Mouse (Mus musculus) stomach, embryonic 15.5 days (tissue): ENCODE results near the gene Uspl1. TPM values are rescaled to one million over a fixed set of nuclear protein-coding genes. Genes with fewer than 3 reads are reported as not detected.
"Not testable (repeated sequence)": the region's sequence is repeated elsewhere in the genome, so short reads cannot be mapped to it uniquely, and the experiment has no call there.

Experiments used
- ATAC-seq: fragments of 200-750 bp; cut with Nextera tagmentation; 2 replicates; pipeline ENCODE4 v1.8.0; 2017; ENCODE audit warnings: low read depth, moderate number of reproducible peaks, moderate TSS enrichment; ENCODE audit not compliant: insufficient read depth, low FRiP score
- H3K27ac ChIP-seq: fragments of 300-500 bp; sonication (generic); 2 replicates; pipeline ENCODE4 v1.5.1; 2015; ENCODE audit warnings: mild to moderate bottlenecking, inconsistent platforms
- H3K27me3 ChIP-seq: fragments of 300-500 bp; sonication (generic); replicated peaks from 2 replicates; pipeline ENCODE4 v1.6.1; 2015; ENCODE audit warnings: inconsistent platforms
- H3K36me3 ChIP-seq: fragments of 300-500 bp; sonication (generic); 2 replicates; pipeline ENCODE4 v1.6.1; 2015; ENCODE audit warnings: inconsistent platforms
- H3K4me1 ChIP-seq: fragments of 300-500 bp; sonication (generic); 2 replicates; pipeline ENCODE4 v1.6.1; 2015; ENCODE audit warnings: inconsistent platforms
- H3K4me2 ChIP-seq: fragments of 300-500 bp; sonication (generic); 2 replicates; pipeline ENCODE4 v1.6.1; 2015; ENCODE audit warnings: mild to moderate bottlenecking, inconsistent platforms
- H3K4me3 ChIP-seq: fragments of 300-500 bp; sonication (generic); replicated peaks from 2 replicates; pipeline ENCODE4 v1.5.1; 2015; ENCODE audit warnings: inconsistent platforms
- H3K9ac ChIP-seq: fragments of 300-500 bp; sonication (generic); 2 replicates; pipeline ENCODE4 v1.6.1; 2015; ENCODE audit warnings: inconsistent platforms
- H3K9me3 ChIP-seq: fragments of 300-500 bp; sonication (generic); 2 replicates; pipeline ENCODE4 v1.6.1; 2016; ENCODE audit warnings: inconsistent platforms
- WGBS: fragments of 180-500 bp; shearing (Covaris S2); methylation state at CpG from one replicate; pipeline ENCODE4 v1.1.7; 2015; 5-methylcytosine and 5-hydroxymethylcytosine counted together
- polyA plus RNA-seq: library from polyadenylated mRNA; unstranded; fragments of >200 nt; fragmentation: Nextera tagmentation; extraction: Ambion mirVana; gene quantifications from 2 replicates; pipeline ENCODE4 v1.2.1, GENCODE M21; 2015

The Uspl1 gene
- 32.0 and 37.0 TPM in 2 replicates for polyA plus RNA-seq

DNA sequence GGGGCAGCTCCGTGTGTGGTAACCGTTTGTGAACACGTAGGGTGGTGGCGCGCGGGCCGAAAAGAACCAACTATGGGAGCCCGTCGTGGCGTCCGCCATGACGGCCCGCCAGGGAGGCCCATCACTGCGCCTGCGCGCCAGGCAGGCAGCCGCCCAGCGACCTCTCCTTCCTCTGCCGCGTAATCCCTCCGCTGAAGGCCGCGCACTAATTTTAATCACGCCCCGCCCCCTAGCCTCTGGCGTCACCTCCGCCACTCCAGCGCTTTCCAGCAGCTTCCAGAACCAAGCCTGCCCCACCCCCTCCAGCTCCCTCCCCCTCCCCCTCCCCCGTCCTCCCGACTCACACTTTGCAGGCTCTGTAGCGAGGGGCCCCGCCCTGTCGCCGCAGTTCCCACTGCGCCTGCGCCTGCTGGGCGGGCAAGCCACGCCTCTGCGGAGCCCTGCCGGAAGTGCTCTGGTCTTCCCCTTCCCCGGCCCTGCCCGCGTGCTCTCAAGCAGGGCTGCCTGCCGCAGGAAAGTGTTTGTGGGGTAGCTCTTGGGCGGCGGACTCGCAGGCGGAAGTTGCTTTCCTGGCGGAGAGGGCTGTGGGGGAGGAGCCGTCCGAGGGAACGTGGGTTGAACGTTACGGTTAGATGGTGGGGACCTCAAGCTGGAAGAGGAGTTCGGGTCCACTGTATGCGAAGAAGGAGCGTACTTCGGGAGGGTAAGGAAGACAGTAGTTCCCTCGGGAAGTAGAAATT lies at the start of gene Uspl1, which contains the start of gene Hmgb1:
Uspl1 (plus strand) TSS at position 247 of the 740 bp plus-strand sequence.
Hmgb1 (minus strand) TSS at position 386 of the 740 bp plus-strand sequence.
- Histone ChIP-seq H3K27ac (peak within 1 kb of the TSS; percentile 96), H3K36me3 (peaks cover 4% of the 10 kb centered on the region; the same call in 1 of the 2 replicates), H3K4me3 (peak within 1 kb of the TSS; percentile 86), H3K4me1 (peaks cover 17% of the 10 kb centered on the region; the same call in 1 of the 2 replicates), H3K9me3 (no peaks in the 10 kb centered on the region), H3K4me2 (peak within 1 kb of the TSS; percentile 79), H3K27me3 (no peaks in the 10 kb centered on the region), H3K9ac (peak within 1 kb of the TSS; percentile 76)
- WGBS = under 1% methylated on average over 57 of the region's 59 CpGs
- peak; percentile 98 for ATAC-seq

DNA sequence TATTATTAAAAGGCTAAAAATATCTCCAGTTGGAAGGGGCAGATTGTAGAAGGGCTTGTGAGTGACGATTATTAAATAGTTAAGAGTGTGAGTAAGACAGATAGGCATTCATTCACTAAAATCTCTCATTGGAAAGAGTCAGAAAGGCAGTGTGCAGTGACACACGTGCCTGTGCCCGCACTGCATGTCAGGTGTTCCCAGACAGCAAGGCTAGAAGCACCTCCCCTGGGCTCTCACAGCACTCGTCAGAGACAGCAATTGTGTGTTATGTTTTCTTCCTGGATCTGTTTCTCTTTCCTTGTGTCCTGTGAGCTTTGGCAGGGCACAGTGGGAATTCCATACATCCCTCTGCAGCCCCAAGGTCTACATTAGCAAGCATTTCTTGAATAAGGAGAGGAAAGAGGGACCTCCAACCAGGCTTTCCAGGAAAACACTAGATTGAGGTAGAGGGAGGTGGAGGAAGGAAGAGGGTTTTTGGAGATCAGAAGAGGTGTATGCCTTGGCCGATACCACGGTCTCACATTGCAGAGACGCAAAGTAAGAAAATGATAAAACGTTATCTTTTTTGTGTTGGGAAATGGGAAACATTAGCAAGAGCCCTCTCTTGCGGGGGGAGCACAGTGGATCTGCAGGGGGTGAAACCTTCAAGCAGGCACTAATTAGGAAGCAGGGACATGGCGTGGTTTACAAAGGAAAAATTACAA lies 49.2 kb upstream of the Uspl1 start:
- WGBS = 71% methylated on average over 10 of the region's 10 CpGs
- H3K9ac ChIP-seq = no peak overlapping the region
- no peaks in the 10 kb centered on the region for H3K27me3 ChIP-seq
- no peak overlapping the region for H3K4me3 ChIP-seq
- no peak overlapping the region for H3K27ac ChIP-seq
- ATAC-seq = no peak; the same call in 1 of the 2 replicates
- no peaks in the 10 kb centered on the region for H3K4me1 ChIP-seq
- H3K36me3 ChIP-seq = no peaks in the 10 kb centered on the region
- H3K9me3 ChIP-seq = no peaks in the 10 kb centered on the region
- H3K4me2 ChIP-seq = no peak overlapping the region

DNA sequence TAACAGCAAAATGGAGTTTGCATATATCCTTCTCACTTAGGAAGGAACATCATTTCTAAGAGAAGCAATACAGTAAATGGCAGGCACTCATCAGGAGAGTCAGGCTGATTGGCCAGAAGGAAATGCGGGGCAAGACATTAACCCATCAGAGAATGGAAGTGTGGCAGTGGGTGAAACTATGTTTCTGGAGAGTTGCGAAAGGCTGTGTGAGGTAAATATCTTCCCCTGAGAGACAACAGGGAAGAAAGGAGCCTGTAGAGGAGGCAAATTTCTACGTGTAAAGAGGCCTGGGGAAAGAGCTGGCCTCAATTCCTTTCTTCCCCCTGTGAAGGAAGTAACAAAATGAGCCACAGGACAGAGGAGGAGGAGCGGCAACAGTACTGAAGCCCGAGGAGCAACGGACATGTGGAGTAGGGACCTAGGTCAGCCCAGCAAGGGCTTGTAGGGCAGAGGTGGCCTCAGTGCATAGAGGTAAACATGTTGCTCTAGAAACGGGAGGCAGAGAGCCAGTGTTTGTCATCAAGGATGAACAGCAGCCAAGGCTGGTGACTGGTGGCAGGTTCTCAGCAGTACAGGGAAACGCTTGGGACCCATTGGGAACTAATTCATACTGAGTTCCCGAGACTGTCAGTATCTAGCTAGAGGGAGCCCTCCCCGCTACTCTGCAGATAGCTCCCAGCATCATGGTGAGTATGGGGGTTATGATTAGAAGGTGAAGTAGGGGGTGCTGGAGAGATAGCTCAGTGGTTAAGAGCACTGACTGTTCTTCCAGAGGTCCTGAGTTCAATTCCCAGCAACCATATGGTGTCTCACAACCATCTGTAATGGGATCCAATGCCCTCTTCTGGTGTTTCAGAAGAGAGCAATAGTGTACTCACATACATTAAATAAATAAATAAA lies 48.4 kb upstream of the Uspl1 start:
- no peak overlapping the region for H3K9ac ChIP-seq
- WGBS = 78% methylated on average over 10 of the region's 10 CpGs
- H3K4me2 ChIP-seq = no peak overlapping the region
- ATAC-seq = no peak
- no peaks in the 10 kb centered on the region for H3K27me3 ChIP-seq
- no peaks in the 10 kb centered on the region for H3K9me3 ChIP-seq
- H3K36me3 ChIP-seq = no peaks in the 10 kb centered on the region
- H3K4me1 ChIP-seq = no peaks in the 10 kb centered on the region
- no peak overlapping the region for H3K4me3 ChIP-seq
- no peak overlapping the region for H3K27ac ChIP-seq

DNA sequence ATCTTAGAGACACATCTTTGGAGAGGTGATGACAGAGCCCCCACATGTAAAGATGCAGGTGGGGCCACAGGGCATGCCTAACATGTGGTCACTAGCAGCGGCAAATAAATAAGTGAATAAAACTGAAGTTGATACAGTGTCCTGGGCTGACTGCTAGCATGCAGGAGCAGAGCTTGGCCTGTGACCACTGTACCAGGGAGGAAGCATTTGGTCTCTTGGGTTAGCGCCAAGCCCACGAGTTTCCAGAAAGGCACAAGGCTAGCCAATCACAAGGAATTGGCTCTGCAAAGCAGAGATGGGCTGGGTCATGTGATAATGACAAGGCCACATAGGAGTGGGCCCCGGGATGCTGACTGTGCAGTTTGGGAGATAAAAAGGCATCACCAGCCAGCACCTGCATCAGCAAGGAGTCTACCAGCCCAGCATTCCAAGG lies 47.2 kb upstream of the Uspl1 start:
- Histone ChIP-seq H3K9ac (no peak overlapping the region), H3K4me3 (no peak overlapping the region), H3K36me3 (no peaks in the 10 kb centered on the region), H3K27ac (no peak overlapping the region), H3K27me3 (no peaks in the 10 kb centered on the region), H3K4me1 (no peaks in the 10 kb centered on the region), H3K9me3 (no peaks in the 10 kb centered on the region), H3K4me2 (no peak overlapping the region)
- peak; percentile 94; the same call in 1 of the 2 replicates for ATAC-seq
- WGBS = 73% methylated on average over 4 of the region's 4 CpGs

DNA sequence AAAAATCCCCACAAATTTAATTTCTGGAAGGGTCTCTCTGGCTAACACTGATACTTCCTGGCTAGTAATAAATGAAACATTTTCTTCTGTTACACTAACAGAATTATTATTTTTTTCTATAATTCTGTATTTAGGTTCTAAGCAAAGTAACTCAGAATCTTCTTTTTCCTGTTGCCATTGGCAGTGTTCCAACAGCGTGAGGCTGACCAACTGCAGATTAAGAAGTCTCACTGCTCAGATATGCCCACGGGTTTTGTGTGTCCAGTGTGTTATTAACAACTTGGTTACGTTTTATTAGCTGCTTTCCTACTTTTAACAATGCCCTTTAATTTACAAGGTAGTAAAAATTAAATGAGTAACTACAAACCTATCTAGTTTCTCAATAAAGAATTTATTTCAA lies 46.7 kb upstream of the Uspl1 start:
- H3K4me3 ChIP-seq = no peak overlapping the region
- no peak overlapping the region for H3K27ac ChIP-seq
- 43% methylated on average over 3 of the region's 3 CpGs for WGBS
- H3K9me3 ChIP-seq = no peaks in the 10 kb centered on the region
- H3K36me3 ChIP-seq = no peaks in the 10 kb centered on the region
- H3K4me2 ChIP-seq = no peak overlapping the region
- H3K9ac ChIP-seq = no peak overlapping the region
- no peaks in the 10 kb centered on the region for H3K4me1 ChIP-seq
- ATAC-seq = no peak
- H3K27me3 ChIP-seq = no peaks in the 10 kb centered on the region

DNA sequence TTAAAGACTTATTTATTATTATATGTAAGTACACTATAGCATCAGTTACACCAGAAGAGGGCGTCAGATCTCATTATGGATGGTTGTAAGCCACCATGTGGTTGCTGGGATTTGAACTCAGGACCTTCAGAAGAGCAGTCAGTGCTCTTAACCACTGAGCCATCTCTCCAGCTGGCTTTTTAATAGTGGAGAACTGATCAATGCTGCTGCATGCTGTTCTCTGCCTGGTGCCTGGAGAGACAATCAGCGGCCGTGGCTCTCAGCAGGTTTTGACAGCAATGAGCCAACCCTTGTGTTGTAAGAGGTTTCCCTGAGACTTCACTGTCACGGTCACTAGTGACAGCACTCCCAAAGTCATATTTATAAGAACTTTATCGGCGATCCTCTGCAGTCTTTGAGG lies 46.1 kb upstream of the Uspl1 start:
- not testable (repeated sequence) for H3K9ac ChIP-seq, H3K4me1 ChIP-seq, H3K9me3 ChIP-seq, H3K27me3 ChIP-seq, H3K4me3 ChIP-seq, H3K4me2 ChIP-seq, ATAC-seq, H3K27ac ChIP-seq, H3K36me3 ChIP-seq
- 87% methylated on average over 6 of the region's 6 CpGs for WGBS

DNA sequence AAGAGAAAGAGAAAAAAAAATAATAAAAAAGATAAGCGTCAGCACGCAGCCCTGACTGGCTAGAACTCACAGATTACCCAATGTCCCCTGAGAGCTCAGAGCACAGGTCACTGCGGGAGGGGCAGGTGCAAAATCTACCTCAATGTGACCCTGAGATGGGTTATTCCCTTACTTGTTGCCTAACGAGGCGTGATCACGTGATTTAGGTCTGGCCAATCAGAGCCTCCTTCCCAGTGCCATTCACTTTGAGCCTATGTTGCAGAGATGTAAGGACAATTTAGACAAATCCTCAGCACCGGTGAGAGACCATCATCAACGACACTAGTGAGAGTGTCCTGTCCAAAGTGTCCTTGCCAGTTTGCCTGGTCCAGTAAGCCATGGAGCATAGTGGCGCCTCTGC lies 43.8 kb upstream of the Uspl1 start:
- Histone ChIP-seq H3K27ac (no peak overlapping the region), H3K4me3 (no peak overlapping the region), H3K4me2 (no peak overlapping the region), H3K9ac (no peak overlapping the region), H3K9me3 (no peaks in the 10 kb centered on the region), H3K36me3 (no peaks in the 10 kb centered on the region), H3K4me1 (0 out of 2 replicates have a peak, but pooled peaks cover 9% of the 10 kb centered on the region), H3K27me3 (no peaks in the 10 kb centered on the region)
- 58% methylated on average over 9 of the region's 9 CpGs for WGBS
- ATAC-seq = no peak

DNA sequence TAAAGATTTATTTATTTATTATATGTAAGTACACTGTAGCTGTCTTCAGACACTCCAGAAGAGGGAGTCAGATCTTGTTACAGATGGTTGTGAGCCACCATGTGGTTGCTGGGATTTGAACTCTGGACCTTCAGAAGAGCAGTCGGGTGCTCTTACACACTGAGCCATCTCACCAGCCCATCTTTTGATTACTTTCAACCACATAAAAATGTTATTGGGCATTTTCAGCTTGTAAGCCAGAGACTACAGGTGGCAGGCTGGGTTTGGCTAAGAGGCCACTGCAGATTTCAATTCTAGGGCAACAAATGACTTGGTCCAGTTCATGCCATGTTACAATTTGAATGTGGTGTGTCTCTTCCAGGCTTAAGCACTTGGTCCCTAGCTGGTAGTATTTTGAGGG lies 43.0 kb upstream of the Uspl1 start:
- not testable (repeated sequence) for H3K4me3 ChIP-seq, H3K27me3 ChIP-seq, H3K27ac ChIP-seq, H3K4me1 ChIP-seq, ATAC-seq, H3K9ac ChIP-seq, H3K36me3 ChIP-seq, H3K4me2 ChIP-seq, H3K9me3 ChIP-seq
- 90% methylated on average over 1 of the region's 1 CpGs for WGBS

DNA sequence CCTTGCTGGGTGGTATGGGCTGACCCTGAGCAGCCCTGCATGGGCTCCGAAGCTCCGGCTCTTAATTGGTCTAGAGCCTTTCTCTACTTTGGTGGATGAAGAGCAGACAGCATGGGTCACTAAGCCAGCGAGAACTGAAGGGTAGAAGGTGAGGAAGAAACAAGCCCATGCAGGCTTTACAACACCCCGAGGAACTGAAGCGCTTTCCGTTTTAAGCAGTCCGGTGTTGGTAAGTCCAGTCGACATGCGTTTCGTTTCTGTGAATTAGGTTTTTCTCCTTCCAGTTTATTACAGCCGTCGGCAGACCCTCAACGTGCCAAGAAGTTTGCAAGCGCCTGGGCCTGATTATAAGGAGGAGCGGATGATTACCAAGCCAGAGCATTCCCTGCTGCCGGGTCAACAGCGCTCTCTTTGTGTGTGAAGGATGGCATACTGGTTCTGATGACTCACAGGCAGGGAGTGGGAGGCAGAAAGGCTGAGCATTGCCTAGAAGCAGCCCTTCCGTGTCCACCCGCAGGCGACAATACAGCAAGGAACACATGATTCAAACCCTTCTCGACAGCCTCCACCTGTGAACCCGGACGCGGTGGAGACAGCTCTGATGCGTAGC lies 40.3 kb upstream of the Uspl1 start:
- ATAC-seq = peak; percentile 70
- 50% methylated on average over 25 of the region's 25 CpGs for WGBS
- H3K4me3 ChIP-seq = no peak overlapping the region
- H3K27ac ChIP-seq = peak overlapping the region; percentile 28
- 0 out of 2 replicates have a peak, but pooled peaks cover 9% of the 10 kb centered on the region for H3K4me1 ChIP-seq
- peak overlapping the region; percentile 4; the same call in 1 of the 2 replicates for H3K4me2 ChIP-seq
- no peaks in the 10 kb centered on the region for H3K36me3 ChIP-seq
- no peaks in the 10 kb centered on the region for H3K27me3 ChIP-seq
- no peaks in the 10 kb centered on the region for H3K9me3 ChIP-seq
- H3K9ac ChIP-seq = no peak overlapping the region

DNA sequence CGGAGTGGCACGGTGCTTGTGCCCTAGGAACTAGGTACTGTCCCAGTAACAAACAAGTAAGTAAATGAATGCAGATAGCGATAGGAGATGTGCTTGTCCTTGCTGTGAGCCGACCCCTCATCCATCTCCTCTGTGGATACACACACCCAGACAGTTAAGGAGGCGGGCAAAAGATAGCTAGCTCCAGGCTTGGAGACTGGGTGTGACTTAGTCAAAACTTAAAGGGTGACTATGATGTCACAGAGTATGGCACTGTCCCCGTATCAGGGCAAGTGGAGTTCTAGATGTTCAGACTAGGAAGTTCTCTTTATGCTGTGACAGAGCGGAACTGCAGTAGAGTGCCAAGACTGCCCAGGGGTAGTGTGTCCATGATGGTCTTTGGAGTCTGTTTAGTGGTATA lies 37.5 kb upstream of the Uspl1 start:
- ATAC-seq = no peak
- Histone ChIP-seq H3K27me3 (no peaks in the 10 kb centered on the region), H3K36me3 (no peaks in the 10 kb centered on the region), H3K4me1 (0 out of 2 replicates have a peak, but pooled peaks cover 9% of the 10 kb centered on the region), H3K9ac (no peak overlapping the region), H3K9me3 (no peaks in the 10 kb centered on the region), H3K4me2 (no peak overlapping the region), H3K27ac (no peak overlapping the region), H3K4me3 (no peak overlapping the region)
- WGBS = 73% methylated on average over 7 of the region's 7 CpGs

DNA sequence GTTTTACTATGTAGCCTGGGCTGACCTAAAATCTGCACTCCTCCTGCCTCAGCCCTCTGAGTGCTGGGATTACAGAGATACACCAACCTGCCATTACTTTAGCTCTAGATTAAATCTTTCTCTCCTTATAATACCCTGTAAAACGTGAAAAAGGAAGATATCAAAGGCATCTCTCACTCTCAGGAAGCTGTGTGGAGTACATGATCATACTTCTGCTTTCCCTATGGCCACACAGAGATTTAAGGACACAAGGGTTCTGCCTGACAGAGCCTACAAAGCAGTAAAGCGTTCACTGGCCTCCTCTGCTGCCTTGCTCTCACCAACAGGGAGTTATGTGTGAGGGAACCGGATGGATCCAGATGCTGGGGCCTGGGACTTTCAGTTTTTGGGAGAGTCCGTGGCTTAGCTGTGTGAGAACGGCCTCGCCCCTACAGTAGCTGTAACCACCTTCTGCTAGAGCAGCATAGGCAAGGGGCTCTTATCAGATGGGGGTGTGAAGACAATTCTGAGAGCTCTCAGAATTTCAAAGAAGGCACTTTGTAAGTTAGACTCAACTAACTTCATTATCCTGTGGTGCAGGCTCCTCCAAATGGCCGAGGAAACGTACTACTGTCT lies 36.7 kb upstream of the Uspl1 start:
- ATAC-seq = no peak
- WGBS = 67% methylated on average over 8 of the region's 8 CpGs
- Histone ChIP-seq H3K36me3 (no peaks in the 10 kb centered on the region), H3K9ac (no peak overlapping the region), H3K4me1 (peaks cover 14% of the 10 kb centered on the region; the same call in 1 of the 2 replicates), H3K9me3 (no peaks in the 10 kb centered on the region), H3K4me2 (no peak overlapping the region), H3K27me3 (no peaks in the 10 kb centered on the region), H3K4me3 (no peak overlapping the region), H3K27ac (no peak overlapping the region)
